Mouse (Mus musculus) kidney, embryonic 14.5 days (tissue): Measurements from ENCODE around the gene Hivep3. TPM values are rescaled to one million over a fixed set of nuclear protein-coding genes. Genes with fewer than 3 reads are reported as not detected.

Source experiments
- ATAC-seq: fragments of 200-750 bp; cut with Nextera tagmentation; 2 replicates; pipeline ENCODE4 v1.8.0; 2017; ENCODE audit warnings: moderate number of reproducible peaks, mild to moderate bottlenecking, moderate TSS enrichment, moderate library complexity; ENCODE audit not compliant: low FRiP score, low TSS enrichment
- H3K27ac ChIP-seq: fragments of 300-500 bp; sonication (generic); 2 replicates; pipeline ENCODE4 v1.5.1; 2014; ENCODE audit warnings: low read depth, mild to moderate bottlenecking, low read length, moderate library complexity, mixed read lengths
- H3K27me3 ChIP-seq: fragments of 300-500 bp; sonication (generic); 2 replicates; pipeline ENCODE4 v1.6.1; 2014; ENCODE audit warnings: mild to moderate bottlenecking, low read length; ENCODE audit not compliant: control insufficient read depth, insufficient read depth
- H3K36me3 ChIP-seq: fragments of 300-500 bp; sonication (generic); 2 replicates; pipeline ENCODE4 v1.6.1; 2014; ENCODE audit warnings: low read length, mixed read lengths; ENCODE audit not compliant: control insufficient read depth, insufficient read depth
- H3K4me1 ChIP-seq: fragments of 300-500 bp; sonication (generic); 2 replicates; pipeline ENCODE4 v1.6.1; 2014; ENCODE audit warnings: low read length, mixed read lengths; ENCODE audit not compliant: control insufficient read depth, insufficient read depth
- H3K4me2 ChIP-seq: fragments of 300-500 bp; sonication (generic); replicated peaks from 2 replicates; pipeline ENCODE4 v1.6.1; 2014; ENCODE audit warnings: low read depth, mild to moderate bottlenecking, low read length
- H3K4me3 ChIP-seq: fragments of 300-500 bp; sonication (generic); 2 replicates; pipeline ENCODE4 v1.5.1; 2014; ENCODE audit warnings: mild to moderate bottlenecking, low read length
- H3K9ac ChIP-seq: fragments of 300-500 bp; sonication (generic); 2 replicates; pipeline ENCODE4 v1.6.1; 2014; ENCODE audit warnings: low read depth, mild to moderate bottlenecking, low read length, moderate library complexity
- H3K9me3 ChIP-seq: fragments of 300-500 bp; sonication (generic); 2 replicates; pipeline ENCODE4 v1.6.1; 2016; ENCODE audit warnings: low read length; ENCODE audit not compliant: control insufficient read depth
- WGBS: fragments of 180-500 bp; shearing (Covaris S2); extraction: QIAGEN DNeasy Blood & Tissue Kit; methylation state at CpG from one replicate; pipeline ENCODE4 v1.1.7; 2014; 5-methylcytosine and 5-hydroxymethylcytosine counted together
- polyA plus RNA-seq: library from polyadenylated mRNA; unstranded; fragments of >200 nt; fragmentation: Nextera tagmentation; extraction: Ambion mirVana; gene quantifications from 2 replicates; pipeline ENCODE4 v1.2.1, GENCODE M21; 2014

The Hivep3 gene
- 6.3 and 6.6 TPM in 2 replicates for polyA plus RNA-seq

DNA sequence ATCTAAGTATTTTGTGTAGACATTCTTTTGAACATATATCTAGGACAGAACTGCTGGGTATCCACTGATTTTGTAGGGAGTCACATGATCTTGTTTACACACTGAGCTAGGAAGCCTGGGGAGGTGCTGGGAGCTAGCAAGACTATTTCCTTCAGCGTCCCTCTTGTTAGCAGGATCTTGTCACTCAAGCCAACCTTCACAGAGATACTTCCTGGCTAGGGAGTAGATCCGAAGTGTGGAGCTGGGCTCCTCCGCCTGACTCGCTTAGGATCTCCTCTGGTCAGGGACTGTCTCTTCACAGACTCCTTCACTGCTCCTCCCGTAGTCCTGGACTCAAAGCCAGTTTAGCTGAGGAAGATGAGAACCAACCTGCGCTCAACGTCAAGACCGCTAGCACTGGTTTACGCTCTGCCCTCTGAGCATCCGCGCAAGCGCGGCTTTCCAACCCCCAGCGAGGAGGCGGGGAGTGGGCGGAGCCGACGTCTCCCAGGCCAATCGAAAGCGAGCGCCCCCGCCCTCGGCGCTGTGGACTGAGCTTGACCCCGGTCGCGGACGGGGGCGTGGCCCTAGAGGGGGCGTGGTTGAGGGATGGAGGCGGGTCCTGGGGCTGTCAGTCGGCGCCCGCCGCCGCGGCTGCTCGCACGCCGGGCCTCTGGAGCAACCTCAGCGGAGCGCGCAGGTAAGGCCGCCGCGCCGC is at the start of gene Hivep3:
TSS of gene Hivep3 (plus strand) at position 601 of the 697 bp plus-strand sequence.
- Histone ChIP-seq H3K27me3 (no peaks in the 10 kb centered on the region; the same call in 1 of the 2 replicates), H3K9ac (peak within 1 kb of the TSS; percentile 61; the same call in 1 of the 2 replicates), H3K9me3 (no peaks in the 10 kb centered on the region), H3K36me3 (no peaks in the 10 kb centered on the region), H3K4me2 (peak within 1 kb of the TSS; percentile 96), H3K27ac (peak within 1 kb of the TSS; percentile 48; the same call in 1 of the 2 replicates), H3K4me1 (0 out of 2 replicates have a peak, but pooled peaks cover under 1% of the 10 kb centered on the region), H3K4me3 (peak within 1 kb of the TSS; percentile 75)
- ATAC-seq = peak; percentile 99
- WGBS = under 1% methylated on average over 39 of the region's 47 CpGs

GRCm38 (mm10) chr4:119685746-119686145 is 47.8 kb upstream of the Hivep3 start:
- 97% methylated on average over 2 of the region's 2 CpGs for WGBS
- no peak overlapping the region for H3K9ac ChIP-seq
- no peak overlapping the region for H3K27ac ChIP-seq
- no peak for ATAC-seq
- H3K4me3 ChIP-seq = no peak overlapping the region
- no peaks in the 10 kb centered on the region for H3K9me3 ChIP-seq
- no peaks in the 10 kb centered on the region for H3K4me1 ChIP-seq
- no peaks in the 10 kb centered on the region for H3K27me3 ChIP-seq
- no peak overlapping the region for H3K4me2 ChIP-seq
- H3K36me3 ChIP-seq = no peaks in the 10 kb centered on the region

DNA sequence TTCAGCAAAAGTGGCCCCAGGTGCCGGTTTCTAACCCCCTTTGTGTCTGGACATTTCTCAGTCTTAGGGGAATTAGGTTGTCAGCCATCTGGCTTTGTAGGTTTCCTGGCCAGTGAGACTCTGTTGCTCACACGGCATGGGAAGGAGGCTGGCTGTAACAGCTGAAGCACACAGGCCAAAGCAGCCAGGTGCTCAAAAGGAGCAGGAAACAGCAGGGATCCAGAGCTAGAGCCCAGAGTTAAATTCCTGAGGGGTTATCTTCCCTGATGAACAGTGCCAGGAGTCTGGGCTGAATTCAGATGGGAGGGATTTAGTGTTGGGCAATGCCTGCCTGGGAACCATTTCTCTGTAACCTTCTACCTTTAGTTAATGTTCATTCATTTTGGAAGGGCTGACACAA is 35.2 kb upstream of the Hivep3 start:
- no peak overlapping the region for H3K27ac ChIP-seq
- no peak overlapping the region for H3K4me3 ChIP-seq
- ATAC-seq = no peak
- no peaks in the 10 kb centered on the region for H3K27me3 ChIP-seq
- H3K9me3 ChIP-seq = no peaks in the 10 kb centered on the region
- no peaks in the 10 kb centered on the region for H3K4me1 ChIP-seq
- no peaks in the 10 kb centered on the region for H3K36me3 ChIP-seq
- no peak overlapping the region for H3K9ac ChIP-seq
- H3K4me2 ChIP-seq = no peak overlapping the region
- WGBS = 57% methylated on average over 2 of the region's 2 CpGs

GRCm38 (mm10) chr4:119701269-119701954 is 32.2 kb upstream of the Hivep3 start:
- no peak overlapping the region for H3K27ac ChIP-seq
- 84% methylated on average over 11 of the region's 11 CpGs for WGBS

DNA sequence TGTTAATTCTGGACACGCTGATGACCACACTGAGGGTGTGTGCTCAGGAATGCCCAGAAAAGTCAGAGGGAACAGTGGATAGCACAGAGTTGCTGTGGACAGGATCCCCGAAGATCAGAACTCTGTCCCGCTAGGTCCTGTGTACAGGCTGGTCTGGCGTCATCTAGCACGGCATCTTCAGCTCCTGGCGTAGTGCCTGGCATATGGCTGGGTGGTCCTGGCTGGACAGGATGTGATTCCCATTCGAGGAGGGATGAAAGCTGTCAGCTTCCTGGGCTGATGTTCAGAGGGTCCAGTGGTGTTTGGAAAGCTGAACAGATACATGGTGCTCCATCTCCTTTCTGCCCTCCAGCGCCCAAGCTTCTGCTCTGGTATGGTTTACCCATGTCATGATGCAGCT is 29.6 kb upstream of the Hivep3 start:
- H3K4me2 ChIP-seq = no peak overlapping the region
- no peaks in the 10 kb centered on the region for H3K4me1 ChIP-seq
- H3K9me3 ChIP-seq = no peaks in the 10 kb centered on the region
- no peak overlapping the region for H3K27ac ChIP-seq
- ATAC-seq = no peak
- H3K36me3 ChIP-seq = no peaks in the 10 kb centered on the region
- no peak overlapping the region for H3K9ac ChIP-seq
- 88% methylated on average over 8 of the region's 8 CpGs for WGBS
- H3K27me3 ChIP-seq = no peaks in the 10 kb centered on the region
- no peak overlapping the region for H3K4me3 ChIP-seq

More at GRCm38 (mm10) chr4:119701269-119701954, 32.2 kb upstream of the Hivep3 start:
- Histone ChIP-seq H3K4me1 (no peaks in the 10 kb centered on the region), H3K36me3 (no peaks in the 10 kb centered on the region), H3K9me3 (no peaks in the 10 kb centered on the region), H3K4me3 (no peak overlapping the region), H3K4me2 (no peak overlapping the region), H3K9ac (no peak overlapping the region), H3K27me3 (no peaks in the 10 kb centered on the region)
- ATAC-seq = no peak

- no peak overlapping the region for H3K4me2 ChIP-seq
- H3K9me3 ChIP-seq = no peaks in the 10 kb centered on the region
- no peak overlapping the region for H3K4me3 ChIP-seq
- H3K27me3 ChIP-seq = no peaks in the 10 kb centered on the region
- no peaks in the 10 kb centered on the region for H3K36me3 ChIP-seq
- H3K27ac ChIP-seq = no peak overlapping the region
- H3K4me1 ChIP-seq = no peaks in the 10 kb centered on the region
- 64% methylated on average over 5 of the region's 5 CpGs for WGBS
- no peak overlapping the region for H3K9ac ChIP-seq
- no peak for ATAC-seq
These were observed 26.3 kb upstream of the Hivep3 start for GRCm38 (mm10) chr4:119707326-119707725.

DNA sequence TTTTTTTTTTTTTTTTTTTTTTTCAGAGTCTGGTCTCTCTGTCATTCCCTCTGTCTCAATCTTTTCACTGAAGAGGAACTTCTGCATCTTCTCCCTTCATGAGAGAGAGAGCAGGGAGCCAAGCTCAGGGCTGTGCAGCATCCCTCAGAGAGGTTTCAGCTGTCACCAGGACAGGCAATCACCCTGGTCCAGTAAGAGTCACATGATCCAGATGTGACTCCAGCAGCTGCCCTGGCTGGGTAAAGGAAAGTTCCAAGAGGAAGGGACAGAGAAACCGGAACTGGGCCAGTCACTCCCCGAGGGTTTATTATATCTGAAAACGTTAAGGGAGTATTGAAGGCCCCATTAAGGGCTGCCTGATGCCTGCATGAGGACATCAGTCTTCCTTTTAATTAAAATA is 25.8 kb upstream of the Hivep3 start:
- no peak overlapping the region for H3K4me2 ChIP-seq
- H3K4me3 ChIP-seq = no peak overlapping the region
- no peaks in the 10 kb centered on the region for H3K4me1 ChIP-seq
- no peak overlapping the region for H3K27ac ChIP-seq
- no peaks in the 10 kb centered on the region for H3K36me3 ChIP-seq
- WGBS = 10% methylated on average over 3 of the region's 3 CpGs
- H3K9ac ChIP-seq = no peak overlapping the region
- H3K27me3 ChIP-seq = no peaks in the 10 kb centered on the region
- no peaks in the 10 kb centered on the region for H3K9me3 ChIP-seq
- ATAC-seq = 0 out of 2 replicates have a peak, but pooled peaks have one; percentile 43

GRCm38 (mm10) chr4:119710208-119710607 is 23.4 kb upstream of the Hivep3 start:
- Histone ChIP-seq H3K4me1 (no peaks in the 10 kb centered on the region), H3K27me3 (no peaks in the 10 kb centered on the region), H3K4me2 (no peak overlapping the region), H3K9ac (no peak overlapping the region), H3K4me3 (no peak overlapping the region), H3K36me3 (no peaks in the 10 kb centered on the region), H3K9me3 (no peaks in the 10 kb centered on the region), H3K27ac (no peak overlapping the region)
- ATAC-seq = no peak
- WGBS = 81% methylated on average over 4 of the region's 4 CpGs

DNA sequence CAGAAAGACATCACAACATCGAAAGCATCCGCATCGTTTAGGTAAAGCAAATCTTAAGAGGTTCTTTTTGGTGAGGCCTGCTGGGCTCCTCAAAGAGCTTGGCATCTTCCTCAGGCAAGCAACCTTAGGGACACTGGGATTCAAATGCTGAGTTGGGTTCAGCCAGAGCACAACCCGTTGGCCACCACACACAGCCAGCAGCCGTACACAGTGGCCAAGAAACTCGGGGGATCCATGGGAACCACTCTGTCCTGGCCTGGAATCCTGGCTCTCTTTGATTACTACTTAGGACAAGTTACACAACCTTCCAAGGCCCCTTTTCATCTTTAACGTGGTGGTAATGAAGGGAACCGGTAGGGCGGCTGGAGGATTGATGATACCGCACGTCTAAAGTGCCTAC is 16.1 kb upstream of the Hivep3 start:
- WGBS = 86% methylated on average over 11 of the region's 11 CpGs
- Histone ChIP-seq H3K9ac (no peak overlapping the region), H3K36me3 (no peaks in the 10 kb centered on the region), H3K27me3 (no peaks in the 10 kb centered on the region), H3K4me3 (no peak overlapping the region), H3K4me1 (no peaks in the 10 kb centered on the region), H3K9me3 (no peaks in the 10 kb centered on the region), H3K4me2 (no peak overlapping the region), H3K27ac (no peak overlapping the region)
- no peak for ATAC-seq
